Mouse (Mus musculus): Measurements from ENCODE around the gene Atp5mpl. TPM values are rescaled to one million over a fixed set of nuclear protein-coding genes. Genes with fewer than 3 reads are reported as not detected.
"Not testable (repeated sequence)": the region's sequence is repeated elsewhere in the genome, so short reads cannot be mapped to it uniquely, and the experiment has no call there.

The Atp5mpl gene
- total RNA-seq, 2 experiments from 2014 or later = 359 to 454 TPM

GRCm38 (mm10) chr12:111951701-111952100, 15.1 kb downstream of the Atp5mpl start:
- no peak for DNase-seq (ENCODE audit: low spot score in 2 of 2)

- DNase-seq (ENCODE audit: low spot score in 2 of 2) = no peak
Measured at GRCm38 (mm10) chr12:111950486-111950885, 16.3 kb downstream of the Atp5mpl start.

- DNase-seq (ENCODE audit: low spot score in 2 of 2) = no peak
Measured at GRCm38 (mm10) chr12:111946716-111947115, 20.1 kb downstream of the Atp5mpl start.

- DNase-seq (ENCODE audit: low spot score in 2 of 2) = not testable (repeated sequence)
Measured at GRCm38 (mm10) chr12:111945765-111946655, 20.8 kb downstream of the Atp5mpl start.

GRCm38 (mm10) chr12:111945115-111945514, 21.7 kb downstream of the Atp5mpl start:
- DNase-seq (ENCODE audit: low spot score in 2 of 2) = no peak

- DNase-seq (ENCODE audit: low spot score in 2 of 2) = peak in 1 of 2 experiments; percentile 22
Measured at GRCm38 (mm10) chr12:111944065-111944987, 22.5 kb downstream of the Atp5mpl start.

GRCm38 (mm10) chr12:111943421-111944064, 23.2 kb downstream of the Atp5mpl start:
- no peak for DNase-seq (ENCODE audit: low spot score in 2 of 2)

GRCm38 (mm10) chr12:111938623-111939177, 28.1 kb downstream of the Atp5mpl start:
- DNase-seq (ENCODE audit: low spot score in 2 of 2) = no peak

GRCm38 (mm10) chr12:111936706-111937550, 29.8 kb downstream of the Atp5mpl start:
- DNase-seq (ENCODE audit: low spot score in 2 of 2) = no peak

- no peak for DNase-seq (ENCODE audit: low spot score in 2 of 2)
Measured at GRCm38 (mm10) chr12:111933971-111934370, 32.8 kb downstream of the Atp5mpl start.

- DNase-seq (ENCODE audit: low spot score in 2 of 2) = peak in 1 of 2 experiments; percentile 22
Measured at GRCm38 (mm10) chr12:111933032-111933704, 33.6 kb downstream of the Atp5mpl start.

GRCm38 (mm10) chr12:111932513-111932912, 34.3 kb downstream of the Atp5mpl start:
- no peak for DNase-seq (ENCODE audit: low spot score in 2 of 2)

- DNase-seq (ENCODE audit: low spot score in 2 of 2) = no peak
Measured at GRCm38 (mm10) chr12:111931411-111932025, 35.3 kb downstream of the Atp5mpl start.

GRCm38 (mm10) chr12:111928411-111928966, 38.3 kb downstream of the Atp5mpl start:
- no peak for DNase-seq (ENCODE audit: low spot score in 2 of 2)

GRCm38 (mm10) chr12:111927338-111927737, 39.4 kb downstream of the Atp5mpl start:
- no peak for DNase-seq (ENCODE audit: low spot score in 2 of 2)

GRCm38 (mm10) chr12:111923117-111923516, 43.7 kb downstream of the Atp5mpl start:
- no peak for DNase-seq (ENCODE audit: low spot score in 2 of 2)

GRCm38 (mm10) chr12:111920046-111920445, 46.7 kb downstream of the Atp5mpl start:
- DNase-seq (ENCODE audit: low spot score in 2 of 2) = no peak

- DNase-seq (ENCODE audit: low spot score in 2 of 2) = no peak
Measured at GRCm38 (mm10) chr12:111916514-111917217, 50.1 kb downstream of the Atp5mpl start.

Measured in adrenal gland, adult 18-20 months (tissue).